Mouse (Mus musculus) erythroblast, embryonic 14.5 days (primary cell): ENCODE measurements around the gene Cnpy1.

Experiments
- GATA1 ChIP-seq: IDR thresholded peaks from 2 replicates; pipeline ENCODE4 v1.6.1; 2012; ENCODE audit warnings: low read length, inconsistent platforms, mixed read lengths
- TAL1 ChIP-seq: IDR thresholded peaks from 3 replicates; pipeline ENCODE4 v1.6.1; 2012; ENCODE audit warnings: low read length, inconsistent platforms, mixed read lengths

DNA sequence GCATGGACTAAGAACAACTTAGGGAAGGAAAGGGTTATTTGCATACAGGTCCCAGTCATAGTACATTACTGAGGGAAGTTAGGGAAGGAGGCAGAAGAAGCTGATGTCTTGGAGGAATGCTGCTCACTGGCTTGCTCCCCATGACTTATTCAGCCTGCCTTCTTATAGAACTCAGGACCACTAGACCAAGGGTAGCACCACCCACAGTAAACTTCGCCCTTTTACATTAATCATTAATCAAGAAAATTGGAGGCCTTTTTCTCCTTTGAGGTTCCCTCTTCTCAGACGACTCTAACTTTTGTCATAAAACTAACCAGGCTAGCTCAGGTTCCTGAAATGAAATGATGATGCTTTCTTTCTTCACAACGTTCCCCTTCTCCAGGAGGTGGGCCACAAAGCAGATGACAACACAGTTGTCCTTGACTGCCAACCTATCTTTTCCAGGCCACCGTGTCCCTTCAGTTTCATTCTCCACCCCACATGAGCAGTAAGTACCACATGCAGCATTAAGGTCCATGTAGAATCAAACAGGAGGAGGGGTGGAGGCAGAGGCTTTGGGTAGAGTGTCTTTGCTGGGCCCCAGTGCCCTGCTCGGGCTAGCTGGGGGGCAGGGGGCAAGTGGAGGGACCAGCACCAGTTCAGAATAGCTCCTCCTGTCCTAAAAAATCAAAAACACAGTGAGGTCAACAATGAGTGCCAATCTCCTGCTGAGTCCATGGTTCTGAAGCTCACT is 45.7 kb upstream of the Cnpy1 start:
- TF ChIP-seq TAL1 (no peak), GATA1 (no peak)
